Mouse (Mus musculus) left cerebral cortex, adult 8-10 months (tissue): Measurements from ENCODE around the gene Syngap1. TPM values are rescaled to one million over a fixed set of nuclear protein-coding genes. Genes with fewer than 3 reads are reported as not detected.

ENCODE experiments used
- DNase-seq, 2 experiments: peaks; one replicate each; pipeline ENCODE4 v3.0.0; 2022; ENCODE audit warnings: low spot score in 2 of 2
- total RNA-seq, 4 experiments: library from RNA; stranded (reverse); gene quantifications; 2 replicates each; pipeline ENCODE4 v1.2.4; 2022

Syngap1 gene
- total RNA-seq, 4 experiments from 2014 or later: 329 to 367 (median 348) TPM

GRCm38 (mm10) chr17:26990521-26990920, 49.5 kb downstream of the Syngap1 start:
- DNase-seq: no peak

- no peak for DNase-seq
Observed at GRCm38 (mm10) chr17:26994410-26994809, 53.4 kb downstream of the Syngap1 start.

DNA sequence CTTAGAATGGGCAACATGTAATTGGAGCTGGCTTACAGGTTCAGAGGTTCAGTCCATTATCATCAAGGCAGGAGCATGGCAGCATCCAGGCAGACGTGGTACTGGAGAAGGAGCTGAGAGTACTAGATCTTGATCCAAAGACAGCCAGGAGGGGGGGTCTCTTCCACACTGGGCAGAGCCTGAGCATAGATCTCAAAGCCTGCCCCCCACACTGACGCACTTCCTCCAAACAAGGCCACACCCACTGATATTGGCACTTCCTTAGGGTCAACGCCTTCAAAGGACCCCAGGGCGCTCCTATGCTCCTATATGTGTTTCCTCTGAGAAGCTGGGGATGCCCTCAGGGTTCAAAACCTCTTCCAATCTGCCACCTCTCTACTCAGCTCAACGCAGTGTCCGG, 54.0 kb downstream of the Syngap1 start:
- DNase-seq: no peak

- no peak for DNase-seq
Observed at GRCm38 (mm10) chr17:26995562-26995961, 54.5 kb downstream of the Syngap1 start.

DNA sequence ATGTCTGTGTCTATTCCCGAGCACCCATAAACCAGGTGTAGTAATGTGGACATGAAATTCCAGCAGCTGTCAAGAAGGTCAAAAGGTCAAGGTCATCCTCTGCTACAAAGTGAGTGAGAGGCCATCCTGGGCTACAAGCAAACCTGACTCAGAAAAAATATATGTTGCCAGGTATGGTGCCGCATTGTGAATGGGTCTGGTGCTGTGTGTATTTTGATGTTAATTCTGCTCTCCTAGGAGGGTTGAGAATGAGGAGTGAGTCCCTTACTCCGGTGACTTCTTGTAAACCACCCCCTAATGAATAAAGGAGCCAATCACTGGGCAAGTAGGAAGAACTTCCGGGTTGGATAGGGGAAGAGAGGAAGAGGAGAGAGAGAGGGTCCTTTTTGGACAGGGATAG, 56.6 kb downstream of the Syngap1 start:
- DNase-seq: no peak

GRCm38 (mm10) chr17:26998283-26998682, 57.2 kb downstream of the Syngap1 start:
- DNase-seq: no peak

DNA sequence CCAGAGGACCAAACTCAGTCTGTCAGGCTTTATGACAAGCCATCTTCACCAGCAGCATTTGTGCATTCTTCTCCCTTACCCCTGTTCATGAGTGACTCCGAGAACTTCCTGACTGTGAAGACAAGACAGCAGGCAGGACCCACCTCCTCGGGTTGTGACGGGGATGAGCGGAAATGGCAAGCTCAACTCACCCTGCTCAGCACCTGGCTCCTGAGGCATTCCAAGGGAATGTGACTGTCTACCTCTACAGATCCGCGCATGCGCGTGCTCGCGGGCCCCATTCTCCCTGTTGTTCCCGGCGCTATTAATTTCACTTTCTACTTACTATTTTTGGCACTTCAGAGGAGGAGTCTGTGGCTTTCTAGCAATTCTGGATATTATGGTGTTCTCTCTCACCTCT, 58.9 kb downstream of the Syngap1 start:
- DNase-seq: no peak

DNA sequence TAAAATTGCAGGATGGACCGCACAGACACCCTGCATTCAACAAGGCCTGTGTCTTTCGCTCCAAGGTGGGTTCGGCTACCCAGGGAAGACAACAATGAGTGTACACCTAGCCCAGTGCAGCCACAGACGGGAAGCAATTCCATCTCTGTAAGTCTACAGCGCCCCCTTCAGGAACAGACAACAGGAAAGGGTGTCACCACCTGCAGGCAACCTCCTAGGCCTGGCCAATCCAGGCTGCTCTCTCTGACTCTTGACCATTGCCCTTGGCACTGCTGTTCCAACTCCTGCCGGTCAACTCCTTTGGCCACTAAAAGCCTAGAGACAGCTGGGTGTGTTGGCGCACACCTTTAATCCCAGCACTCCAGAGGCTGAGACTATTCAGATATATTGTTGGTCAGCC, 60.1 kb downstream of the Syngap1 start:
- no peak for DNase-seq

- no peak for DNase-seq
Observed at GRCm38 (mm10) chr17:27001889-27002288, 60.8 kb downstream of the Syngap1 start.

GRCm38 (mm10) chr17:27004431-27004830, 63.4 kb downstream of the Syngap1 start:
- no peak for DNase-seq

DNA sequence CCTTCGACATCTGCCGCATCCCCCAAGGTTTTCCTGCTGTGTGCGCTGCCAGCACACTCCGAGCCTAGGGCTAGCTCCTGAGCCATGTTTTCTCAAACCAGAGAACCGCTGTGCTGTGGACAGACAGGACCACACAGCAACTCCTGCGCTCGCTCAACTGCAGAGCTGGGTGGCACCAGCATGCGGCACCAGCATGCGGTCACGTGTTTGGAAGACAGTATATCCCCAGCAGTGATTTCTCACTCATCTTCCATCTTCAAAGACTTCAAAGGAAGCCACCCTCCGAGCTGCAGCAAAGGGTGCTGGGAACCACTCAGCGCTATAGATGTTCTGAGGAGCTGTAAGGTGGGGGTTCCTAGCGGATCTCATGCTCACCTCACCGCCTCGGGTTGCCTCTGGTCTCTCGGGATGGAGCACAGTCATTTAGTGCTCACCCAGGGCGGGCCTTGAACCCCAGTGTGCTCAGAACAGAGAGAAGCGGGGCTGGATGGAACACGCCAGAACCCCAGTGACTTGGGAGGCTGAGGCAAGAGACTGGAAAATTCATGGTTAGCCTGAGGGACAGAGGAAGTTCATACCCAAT, 63.9 kb downstream of the Syngap1 start:
- no peak for DNase-seq

GRCm38 (mm10) chr17:27005644-27006043, 64.6 kb downstream of the Syngap1 start:
- no peak for DNase-seq

DNA sequence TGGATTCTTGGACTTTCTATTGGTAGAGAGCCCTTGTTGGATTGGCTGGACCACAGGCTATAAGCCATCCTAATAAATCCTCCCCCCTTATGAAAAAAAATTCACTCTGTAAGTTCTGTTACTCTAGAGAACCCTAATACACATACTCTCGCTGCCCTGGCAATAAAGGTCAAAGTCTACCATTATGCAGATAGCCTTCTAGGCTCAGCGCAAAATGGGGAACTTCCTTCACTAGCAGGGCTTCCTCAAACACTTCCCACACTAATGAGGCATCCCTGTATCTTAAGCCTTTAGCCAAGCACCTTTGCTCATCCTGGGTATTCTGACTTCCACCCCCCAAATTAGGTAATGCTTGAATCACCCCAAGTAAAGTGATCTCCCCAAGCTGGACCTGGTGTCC, 67.2 kb downstream of the Syngap1 start:
- no peak for DNase-seq

GRCm38 (mm10) chr17:27011167-27011566, 70.1 kb downstream of the Syngap1 start:
- DNase-seq: peak in 1 of 2 experiments; percentile 54

DNA sequence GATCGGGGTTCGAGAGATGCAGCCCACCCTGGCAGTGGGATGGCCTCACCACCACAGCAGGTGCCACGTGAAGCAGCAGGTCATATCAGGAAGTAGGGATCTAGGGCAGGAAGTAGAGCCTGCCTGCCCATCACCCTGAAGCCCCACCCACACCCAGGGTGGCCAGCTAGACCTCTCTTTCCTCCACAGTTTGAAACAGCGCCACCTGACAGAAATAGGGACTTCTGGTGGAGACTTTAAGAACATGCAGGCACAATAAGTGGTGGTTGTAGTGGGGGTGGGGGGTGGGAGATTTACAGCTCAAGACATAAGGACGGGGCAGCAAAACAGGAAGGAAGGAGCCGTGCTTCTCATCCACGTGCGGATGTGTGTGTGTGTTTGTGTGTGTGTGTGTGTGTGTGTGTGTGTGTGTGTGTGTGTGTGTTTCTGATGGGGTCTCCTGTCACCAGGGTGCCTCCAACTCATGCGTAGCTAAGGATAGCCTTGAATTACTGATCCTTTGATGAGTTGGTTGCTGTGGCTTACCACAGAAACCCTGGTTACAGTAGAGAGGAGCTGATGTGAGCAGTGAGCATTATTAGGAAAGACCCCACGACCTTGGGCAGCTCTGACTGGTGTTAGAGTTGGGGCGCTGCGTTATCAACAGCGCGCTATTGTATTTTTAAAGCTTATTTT, 71.1 kb downstream of the Syngap1 start:
- DNase-seq: no peak

DNA sequence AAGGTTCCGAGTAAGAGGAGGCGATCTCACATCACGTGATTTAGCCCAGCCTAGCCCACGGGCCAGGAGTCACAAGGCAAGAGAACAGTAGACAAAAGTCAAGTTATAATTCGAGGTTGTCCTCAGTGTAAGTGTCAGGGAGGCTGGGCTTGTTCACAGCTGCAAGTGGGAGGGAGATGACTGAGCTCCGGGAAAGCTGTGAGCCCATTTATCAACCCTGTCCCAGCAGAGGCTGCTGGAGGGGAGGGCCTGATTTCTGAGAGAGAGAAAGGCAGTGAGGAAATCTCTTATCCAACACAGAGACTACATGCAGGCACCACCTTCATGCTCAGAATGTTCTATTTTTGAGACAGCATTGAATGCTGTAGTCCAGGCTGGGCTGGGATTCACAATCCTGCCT, 71.9 kb downstream of the Syngap1 start:
- DNase-seq: peak in 1 of 2 experiments; percentile 74

DNA sequence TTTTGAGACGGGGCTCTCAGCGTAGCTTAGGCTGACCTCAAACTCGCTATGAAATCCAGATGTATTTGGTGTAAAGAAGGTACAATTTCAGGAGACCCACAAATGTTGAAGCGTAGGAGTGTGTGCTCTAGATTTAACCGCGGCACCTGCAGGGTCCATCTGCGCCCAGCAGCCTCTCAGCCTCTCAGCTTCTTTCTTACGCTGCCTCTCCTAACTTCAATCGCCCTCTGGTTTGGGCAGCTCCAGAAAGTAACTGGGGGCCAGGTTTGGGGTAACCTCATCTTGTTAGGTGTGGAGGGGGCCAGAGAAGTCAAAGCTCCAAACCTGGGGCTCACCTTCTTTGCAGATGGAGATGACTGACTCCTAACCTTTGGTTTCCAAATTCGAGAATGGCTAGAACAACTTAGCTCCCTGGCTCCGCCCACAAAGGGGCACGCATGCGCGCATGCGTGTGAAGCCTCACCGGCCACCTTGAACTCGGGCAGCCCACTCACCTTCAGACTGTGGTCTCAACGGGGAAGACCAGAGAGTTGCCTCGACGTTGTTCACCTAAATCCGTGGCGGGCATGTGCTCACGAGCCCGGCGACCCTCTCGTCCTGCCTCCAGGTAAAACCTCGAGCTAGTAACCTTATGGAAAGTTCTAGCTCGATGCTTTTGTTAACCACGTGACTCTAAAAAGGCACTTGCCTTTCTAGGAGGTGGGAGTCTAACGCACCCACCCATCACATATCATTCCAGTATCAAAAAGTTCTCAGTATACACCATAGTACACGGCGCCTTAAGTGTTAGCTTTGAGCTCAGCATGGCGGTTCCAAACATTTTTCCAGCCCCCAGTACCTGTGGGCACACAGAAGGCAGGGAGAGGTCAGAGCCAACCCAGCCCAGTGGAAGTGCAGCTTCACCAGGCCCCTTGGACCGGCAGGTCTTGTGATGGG, 76.8 kb downstream of the Syngap1 start:
- peak; percentile 75 to 79 for DNase-seq

DNA sequence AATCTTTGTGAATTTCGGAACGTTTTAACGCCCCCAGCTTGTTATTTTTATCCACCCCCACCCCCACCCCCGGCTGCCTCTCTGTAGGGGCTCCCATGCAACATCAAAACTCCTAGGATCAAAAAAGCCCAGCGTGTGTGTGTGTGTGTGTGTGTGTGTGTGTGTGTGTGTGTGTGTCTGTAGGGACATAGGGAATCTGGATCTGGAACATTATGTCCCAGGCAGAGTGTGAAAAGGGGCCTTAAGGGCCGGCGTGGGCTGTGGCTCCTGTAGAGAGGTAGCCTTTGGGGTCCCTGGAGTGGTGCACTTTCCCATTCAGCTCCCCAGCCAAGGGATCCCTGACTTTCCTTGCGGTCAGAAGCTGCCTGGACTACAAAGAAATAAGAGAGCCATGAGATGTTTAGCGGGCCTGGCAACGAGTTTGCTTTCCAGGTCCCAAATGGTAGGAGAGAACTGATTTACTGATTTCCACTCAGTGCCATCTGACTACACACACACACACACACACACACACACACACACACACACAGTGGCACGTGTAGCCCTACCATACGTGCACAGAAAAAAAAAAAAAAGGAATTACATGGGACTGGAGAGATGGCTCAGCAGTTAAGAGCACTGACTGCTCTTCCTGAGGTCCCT, 77.6 kb downstream of the Syngap1 start:
- peak; percentile 42 to 47 for DNase-seq

- no peak for DNase-seq
Observed at GRCm38 (mm10) chr17:27021076-27021475, 80.0 kb downstream of the Syngap1 start.

GRCm38 (mm10) chr17:27021736-27022135, 80.7 kb downstream of the Syngap1 start:
- no peak for DNase-seq
